Mouse (Mus musculus) brain, embryonic 14.5 days (tissue): ENCODE measurements at regions not wholly inside any gene's neighbourhood (a gene's known extent, or its start where the extent isn't known, plus 50 kb on each side); places are given as distances from the start of the nearest gene placed in this dataset.

ENCODE experiments used
- CTCF ChIP-seq: fragments of 200-500 bp; IDR thresholded peaks from 2 replicates; pipeline ENCODE4 v1.5.1; 2012; ENCODE audit warnings: inconsistent platforms, mild to moderate bottlenecking, moderate library complexity, borderline replicate concordance; ENCODE audit not compliant: insufficient read depth, insufficient read length; ENCODE audit errors: extremely low read depth
- POLR2A ChIP-seq: fragments of 200-500 bp; IDR thresholded peaks from 2 replicates; pipeline ENCODE4 v1.6.1; 2012; ENCODE audit warnings: mild to moderate bottlenecking, inconsistent platforms, borderline replicate concordance; ENCODE audit not compliant: poor library complexity, insufficient read depth, insufficient read length, severe bottlenecking; ENCODE audit errors: extremely low read depth

DNA sequence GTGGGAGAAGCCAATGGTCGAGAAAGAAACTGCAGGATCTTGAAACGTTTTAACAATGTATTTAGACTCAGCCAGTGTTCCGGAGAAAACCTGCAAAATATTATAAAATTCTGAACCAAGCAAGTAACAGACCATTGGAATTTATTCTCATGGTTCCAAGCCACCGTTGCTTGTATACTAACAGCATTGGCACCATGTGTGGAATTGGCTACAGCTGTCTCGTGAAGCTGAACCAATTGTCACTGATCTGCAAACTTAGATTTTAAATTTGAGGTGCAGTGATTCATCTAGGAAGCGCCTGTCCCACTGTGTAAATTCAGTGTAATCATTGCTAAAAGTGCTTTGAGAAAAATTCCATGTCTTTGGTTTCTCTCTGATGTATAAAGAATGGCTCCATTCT, 137.8 kb upstream of the Ube2e3 start:
- no peak for TF ChIP-seq CTCF
- TF ChIP-seq POLR2A, result no peak
